Mouse (Mus musculus): Measurements from ENCODE around the gene Cxcr5.
"Not testable (repeated sequence)": the region's sequence is repeated elsewhere in the genome, so short reads cannot be mapped to it uniquely, and the experiment has no call there.

Cxcr5 gene

DNA sequence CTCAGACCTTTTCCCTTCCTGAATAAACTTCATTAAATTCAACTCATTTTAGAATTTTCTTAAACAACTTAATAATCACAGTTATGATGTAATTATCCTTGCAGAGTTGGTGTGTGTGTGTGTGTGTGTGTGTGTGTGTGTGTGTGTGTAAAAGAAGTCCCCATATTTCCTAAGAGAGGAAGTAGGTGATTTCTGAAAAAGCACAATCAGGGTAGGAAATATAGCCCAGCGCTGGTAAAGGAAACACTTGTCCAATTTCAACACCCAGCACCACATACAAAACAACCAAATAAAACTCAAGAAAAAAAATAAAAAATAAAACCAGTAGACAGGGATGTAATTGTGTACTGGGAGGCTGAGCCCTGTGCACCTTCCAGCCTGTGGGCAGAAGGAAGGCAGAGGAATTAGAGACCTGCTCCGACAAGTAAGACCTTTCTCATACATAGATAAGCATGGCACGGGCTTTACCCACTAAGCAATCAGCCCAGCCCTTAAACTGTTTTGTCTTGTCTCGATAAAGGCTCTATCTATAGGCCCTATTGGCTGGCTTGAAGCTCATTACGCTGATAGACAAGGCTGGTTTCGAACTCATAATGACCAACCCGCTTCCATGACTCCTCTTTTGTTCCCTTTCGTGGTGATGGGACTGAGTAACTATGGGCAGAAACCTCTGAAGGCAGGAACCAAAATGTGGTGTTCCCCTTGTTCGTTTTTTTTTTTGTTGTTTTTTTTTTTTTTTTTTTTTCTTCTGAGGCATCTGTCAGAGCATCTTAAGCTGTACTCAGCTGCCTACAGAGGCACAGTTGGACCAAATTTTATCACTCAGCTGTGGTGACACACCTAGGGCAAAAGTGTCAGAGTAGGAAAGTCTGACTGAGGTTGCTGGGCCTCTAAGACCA, 25.8 kb upstream of the Cxcr5 start:
- DNase-seq (ENCODE audit: low read depth, low spot score) = no peak

DNA sequence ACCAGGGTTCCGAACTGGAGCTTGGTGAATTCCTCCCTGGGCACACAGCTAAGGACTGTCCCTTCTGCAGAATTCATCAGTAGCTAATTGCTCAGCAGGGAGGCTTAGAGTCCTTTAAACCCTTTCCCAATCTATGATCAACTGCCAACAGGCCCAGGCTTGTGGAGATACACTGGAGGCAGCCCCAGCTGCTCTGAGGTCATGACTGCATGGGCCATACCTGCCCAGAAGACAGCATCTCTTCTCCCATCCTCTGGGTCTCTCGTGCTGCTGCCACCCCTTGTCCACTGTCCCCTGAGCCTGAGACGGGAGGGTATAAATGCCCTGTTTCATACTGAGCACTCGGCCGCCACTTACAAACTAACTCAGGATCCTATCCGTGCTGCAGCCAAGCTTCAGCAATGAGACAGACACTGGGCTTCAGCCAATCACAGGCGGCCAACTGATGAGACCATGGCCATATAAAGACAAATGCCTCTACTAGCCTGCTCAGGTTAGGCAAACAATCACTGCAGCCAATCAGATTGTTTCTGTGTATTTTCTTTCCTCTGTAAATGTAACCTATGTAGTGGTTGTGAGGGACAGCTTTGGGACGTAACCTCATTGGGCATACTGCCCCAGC, 25.1 kb upstream of the Cxcr5 start:
- no peak for DNase-seq (ENCODE audit: low read depth, low spot score)

DNA sequence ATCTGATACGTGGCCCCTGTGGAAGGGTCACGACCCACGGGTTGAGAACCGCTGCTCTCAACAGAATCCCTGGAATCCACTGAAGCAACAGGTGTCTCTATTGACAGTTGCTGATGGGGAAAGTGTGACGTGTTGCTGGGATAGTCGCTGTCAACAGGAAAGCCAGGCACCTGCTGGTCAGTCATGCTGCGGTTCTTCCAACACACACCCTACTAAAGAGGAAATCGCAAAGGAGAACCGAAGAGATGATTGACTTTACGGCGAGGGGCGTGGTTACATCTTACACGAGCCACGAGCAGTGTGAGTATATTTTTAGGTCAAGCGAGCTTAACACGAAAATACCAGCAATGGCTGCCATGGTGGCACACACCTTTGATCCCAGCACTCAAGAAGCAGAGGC, 20.7 kb upstream of the Cxcr5 start:
- DNase-seq (ENCODE audit: low read depth, low spot score) = no peak

DNA sequence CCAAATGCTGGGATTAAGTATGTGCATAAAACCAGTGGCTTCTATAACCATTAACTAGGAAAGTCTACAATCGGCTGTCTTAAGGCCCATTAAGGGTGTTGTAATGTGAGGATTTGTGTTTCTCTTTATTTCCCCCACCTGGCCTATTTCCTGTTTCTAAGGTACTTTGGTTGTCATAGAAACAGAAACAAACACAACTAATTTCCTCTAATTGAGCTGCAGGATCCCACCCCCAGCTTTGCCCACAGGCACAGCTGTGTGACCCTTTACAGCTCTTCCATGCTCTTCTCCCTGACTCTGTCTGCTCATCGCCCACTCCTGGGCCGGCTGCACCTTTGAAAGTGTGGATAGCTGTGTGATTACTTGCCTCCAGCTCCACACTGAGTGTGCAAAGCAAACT, 19.7 kb upstream of the Cxcr5 start:
- DNase-seq (ENCODE audit: low read depth, low spot score) = no peak

DNA sequence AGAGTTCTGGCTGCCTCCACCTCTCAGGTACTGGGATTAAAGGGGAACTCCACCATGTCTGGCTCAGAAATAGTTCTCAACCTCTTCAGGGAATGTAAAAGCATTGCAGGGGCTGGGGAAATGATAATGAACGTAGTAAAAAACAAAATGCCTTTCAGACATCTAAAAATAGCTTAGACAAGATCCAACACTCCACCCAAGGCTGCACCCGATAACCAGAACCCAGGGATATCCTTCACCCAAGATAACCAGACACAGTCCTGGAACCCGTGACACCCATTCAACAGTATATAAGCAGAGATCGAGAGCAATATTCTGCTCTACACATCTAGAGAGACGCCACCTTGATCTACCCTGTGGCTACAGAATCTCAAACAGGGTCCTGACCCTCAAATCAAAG, 18.4 kb upstream of the Cxcr5 start:
- DNase-seq (ENCODE audit: low read depth, low spot score) = no peak

DNA sequence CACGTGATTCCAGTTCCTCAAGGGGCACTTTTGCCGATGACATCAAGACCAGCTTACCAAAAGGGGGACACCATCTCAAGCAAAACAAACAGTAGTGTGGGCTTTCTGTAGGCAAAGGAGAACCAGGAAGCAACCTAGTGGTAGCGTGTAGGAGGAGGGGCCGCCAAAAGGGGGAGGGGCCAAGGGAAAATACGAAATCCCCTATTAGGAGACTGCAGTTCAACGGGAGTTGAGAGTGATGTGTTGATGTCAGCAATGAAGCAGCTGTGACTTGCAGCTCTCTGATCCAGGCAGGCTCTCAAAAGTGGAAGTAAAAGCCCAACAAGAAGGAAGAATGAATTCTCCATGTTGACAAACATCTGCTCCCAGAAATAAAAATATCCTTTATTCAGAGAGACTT, 17.7 kb upstream of the Cxcr5 start:
- DNase-seq (ENCODE audit: low read depth, low spot score) = no peak

DNA sequence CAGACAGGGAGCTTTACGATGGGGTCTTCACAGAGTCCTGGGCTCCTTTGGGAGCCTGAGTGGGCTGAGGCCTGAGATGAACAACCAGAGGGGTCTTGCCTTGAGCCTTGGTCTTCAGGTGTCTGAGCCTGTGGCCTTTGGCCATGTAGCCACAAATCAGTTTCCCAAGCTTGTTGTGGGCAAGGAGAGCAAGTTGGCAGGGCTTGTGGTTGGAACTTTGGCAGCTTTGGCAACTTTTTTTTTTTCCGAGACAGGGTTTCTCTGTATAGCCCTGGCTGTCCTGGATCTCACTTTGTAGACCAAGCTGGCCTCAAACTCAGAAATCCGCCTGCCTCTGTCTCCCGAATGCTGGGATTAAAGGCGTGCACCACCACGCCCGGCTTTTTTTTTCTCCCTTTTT, 14.4 kb upstream of the Cxcr5 start:
- DNase-seq (ENCODE audit: low read depth, low spot score) = not testable (repeated sequence)

DNA sequence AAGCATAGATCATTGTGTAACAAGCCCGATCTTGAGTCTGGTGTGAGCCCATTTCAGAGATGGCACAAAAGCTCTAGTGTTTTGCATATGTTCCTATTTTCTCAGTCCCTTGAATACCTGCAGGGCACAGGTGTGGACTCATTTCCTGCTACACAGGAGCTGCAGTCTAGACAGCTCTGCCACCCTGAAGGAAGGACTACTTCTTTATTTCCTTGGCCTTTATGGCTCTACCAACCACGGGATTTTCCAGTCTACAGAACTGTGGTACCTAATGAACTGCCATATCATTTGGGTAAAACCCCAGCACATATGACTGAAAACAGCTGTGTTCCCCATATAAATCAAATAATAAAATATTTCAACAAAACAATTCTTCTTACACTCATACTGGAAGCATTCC, 13.4 kb upstream of the Cxcr5 start:
- no peak for DNase-seq (ENCODE audit: low read depth, low spot score)

DNA sequence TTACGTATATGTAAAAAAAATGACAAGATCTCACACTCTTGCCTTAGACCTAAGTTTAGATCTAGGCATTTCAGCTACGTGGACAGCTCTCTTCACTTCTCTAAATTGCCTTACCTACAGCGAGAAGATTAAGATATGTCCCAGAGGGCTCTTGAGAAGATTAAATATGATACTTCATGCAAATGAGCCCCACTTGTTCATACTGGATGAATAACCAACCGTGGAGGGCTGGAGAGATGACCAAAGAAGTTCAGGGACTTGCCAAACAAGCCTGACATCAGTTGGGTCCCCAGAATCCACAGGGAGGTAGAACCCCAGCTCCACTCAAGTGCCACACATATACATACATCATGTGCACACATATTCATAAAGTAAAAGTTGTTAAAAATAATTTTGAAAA, 11.6 kb upstream of the Cxcr5 start:
- DNase-seq (ENCODE audit: low read depth, low spot score) = no peak

DNA sequence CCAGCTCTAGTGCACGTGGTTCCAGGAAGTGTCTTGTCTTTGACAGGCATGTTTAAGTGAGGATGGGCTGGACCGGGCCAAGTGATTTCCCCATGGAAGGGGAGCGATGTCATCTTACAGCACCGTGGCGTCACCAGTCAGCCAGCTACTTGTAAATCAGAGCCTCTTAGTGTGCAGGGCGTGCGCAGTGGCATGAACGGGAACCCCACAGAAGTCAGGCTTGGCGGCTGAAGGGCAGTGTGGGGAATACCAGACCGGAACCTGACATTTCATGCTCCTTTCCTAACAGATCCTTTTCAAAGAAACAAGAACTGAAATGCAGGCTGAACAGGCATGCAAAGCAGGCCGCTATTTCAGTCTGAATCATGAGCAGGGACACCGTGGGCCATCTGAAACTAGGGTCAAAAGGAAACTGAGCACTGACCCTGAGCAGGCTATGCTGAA, 9.3 kb upstream of the Cxcr5 start:
- no peak for DNase-seq (ENCODE audit: low read depth, low spot score)

DNA sequence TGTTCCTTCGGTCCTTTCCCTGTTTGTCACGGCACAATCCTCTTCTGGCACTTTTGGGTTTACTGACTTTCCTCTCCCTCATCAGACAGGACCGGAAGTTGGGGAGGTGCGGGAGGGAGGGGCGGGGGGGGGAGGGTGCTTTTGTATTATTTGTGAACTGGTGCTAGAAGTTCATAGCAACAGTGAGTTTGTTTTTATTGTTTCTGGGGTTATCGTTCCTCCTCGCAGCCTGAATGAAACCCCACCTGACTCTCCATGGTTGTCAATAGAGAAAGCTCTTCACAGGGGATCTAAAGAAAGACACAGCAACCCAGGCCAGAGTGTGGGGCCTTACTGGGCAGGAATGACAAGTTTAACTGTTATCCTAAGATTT, 6.4 kb upstream of the Cxcr5 start:
- DNase-seq (ENCODE audit: low read depth, low spot score) = no peak

DNA sequence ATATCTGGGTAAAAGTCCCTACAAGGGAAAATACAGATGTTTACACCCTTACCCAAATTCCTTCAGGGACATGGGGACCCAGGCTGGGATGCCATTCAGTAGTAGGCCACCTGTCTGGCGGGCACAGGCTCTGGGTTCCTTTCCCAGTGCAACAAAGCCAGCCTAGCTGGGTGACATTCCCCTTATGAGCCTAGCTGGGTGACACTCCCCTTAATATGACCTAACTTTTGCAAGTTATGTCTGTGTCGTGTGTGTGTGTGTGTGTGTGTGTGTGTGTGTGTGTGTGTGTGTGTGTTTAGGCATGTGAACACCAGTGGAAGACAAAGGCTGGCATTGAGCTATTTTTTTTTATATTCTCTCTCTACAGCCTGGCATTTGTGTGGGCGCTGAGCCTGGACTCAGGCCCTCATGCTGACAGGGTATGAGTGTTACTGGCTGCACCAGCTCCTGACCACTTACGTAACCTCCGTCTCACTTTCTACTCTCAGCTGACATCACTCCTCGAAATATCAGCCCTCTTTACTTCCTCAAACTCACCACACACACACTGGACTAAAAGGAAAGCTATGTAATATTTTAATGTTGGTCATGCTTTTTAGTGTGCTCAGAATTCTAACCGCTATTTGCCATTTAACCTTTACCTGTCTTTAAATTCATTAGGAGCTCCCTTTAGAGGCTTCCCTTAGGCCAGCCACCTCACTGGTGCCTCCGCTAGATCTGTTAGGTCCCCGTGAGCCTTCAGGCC, 5.8 kb upstream of the Cxcr5 start:
- DNase-seq (ENCODE audit: low read depth, low spot score) = no peak

DNA sequence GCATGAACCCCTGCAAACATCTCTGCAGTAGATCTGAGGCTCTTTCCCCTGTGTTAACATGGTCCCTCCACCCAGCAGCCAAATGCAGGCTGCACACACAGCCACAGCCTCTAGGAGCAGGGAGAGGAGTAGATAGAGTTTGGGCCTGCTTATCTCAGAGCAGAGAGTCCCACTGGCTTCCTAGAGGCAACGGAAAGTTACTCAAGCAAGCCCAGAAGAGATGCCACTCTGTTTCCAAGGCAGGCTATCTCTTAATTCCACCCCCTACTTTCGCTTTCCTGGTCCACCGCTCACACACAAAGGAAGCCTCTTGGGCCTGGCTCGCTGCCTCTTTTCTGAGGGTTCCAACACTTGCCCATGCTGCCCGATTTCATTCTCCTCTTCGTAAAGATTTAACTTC, 3.7 kb upstream of the Cxcr5 start:
- peak; percentile 4 for DNase-seq (ENCODE audit: low read depth, low spot score)

DNA sequence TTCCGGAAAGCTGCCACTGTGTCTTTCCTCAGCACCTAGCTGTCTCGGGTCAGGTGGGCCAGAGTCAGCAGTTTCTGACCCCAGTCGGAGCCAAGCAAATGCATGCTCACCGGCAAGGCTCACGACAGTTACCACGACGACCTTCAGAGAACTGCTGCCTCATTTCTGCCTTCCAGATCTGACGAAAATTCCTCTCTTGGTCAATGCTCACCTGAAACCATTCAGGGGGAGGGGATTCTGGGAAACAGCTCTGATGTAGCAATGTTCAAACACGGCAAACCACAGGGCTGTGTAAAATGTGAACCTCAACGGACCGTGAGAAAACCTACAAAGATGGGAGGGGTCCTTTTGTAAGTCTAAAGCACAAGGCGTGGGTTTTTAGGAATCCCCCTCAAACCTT, 1.3 kb upstream of the Cxcr5 start:
- DNase-seq (ENCODE audit: low read depth, low spot score) = no peak

DNA sequence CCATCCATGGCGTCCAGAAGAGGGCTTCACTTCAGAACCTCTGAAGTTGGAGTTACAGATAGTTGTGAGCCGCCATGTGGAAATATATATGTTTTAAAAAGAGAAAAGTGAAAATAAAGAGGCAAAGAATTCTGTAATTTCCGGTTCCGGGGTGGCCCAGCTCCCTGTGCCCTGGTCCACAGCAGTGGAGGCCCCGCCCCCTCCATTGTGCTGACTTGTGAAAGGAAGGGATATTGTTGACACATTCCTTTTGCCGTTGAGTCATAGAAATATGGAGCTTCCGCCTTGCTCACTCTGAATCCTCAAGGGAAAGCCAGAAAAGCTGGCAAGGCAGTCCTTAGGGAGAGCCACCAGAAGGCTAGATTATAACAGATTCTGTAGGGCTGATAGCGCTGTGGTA, 9.5 kb downstream of the Cxcr5 start:
- DNase-seq (ENCODE audit: low read depth, low spot score) = no peak

DNA sequence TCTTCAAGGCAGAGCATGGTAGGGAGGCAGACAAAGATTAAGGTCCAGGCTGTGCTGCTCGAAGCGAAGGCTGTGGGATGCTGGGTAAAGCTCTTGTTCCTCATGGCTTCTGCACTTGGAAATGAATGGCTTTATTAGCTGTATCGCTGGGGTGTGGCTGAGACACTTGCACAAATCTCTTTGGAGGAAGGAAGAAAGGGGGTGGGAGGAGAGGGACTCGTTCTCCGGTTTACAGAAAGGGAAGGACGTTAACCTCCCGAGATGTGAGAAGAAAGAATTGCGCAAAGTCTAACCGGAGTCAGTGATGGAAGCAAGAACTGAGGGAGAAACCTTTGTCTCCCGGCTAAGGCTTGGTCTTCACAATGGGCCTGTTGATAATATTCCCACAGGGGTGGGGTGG, 10.5 kb downstream of the Cxcr5 start:
- no peak for DNase-seq (ENCODE audit: low read depth, low spot score)

DNA sequence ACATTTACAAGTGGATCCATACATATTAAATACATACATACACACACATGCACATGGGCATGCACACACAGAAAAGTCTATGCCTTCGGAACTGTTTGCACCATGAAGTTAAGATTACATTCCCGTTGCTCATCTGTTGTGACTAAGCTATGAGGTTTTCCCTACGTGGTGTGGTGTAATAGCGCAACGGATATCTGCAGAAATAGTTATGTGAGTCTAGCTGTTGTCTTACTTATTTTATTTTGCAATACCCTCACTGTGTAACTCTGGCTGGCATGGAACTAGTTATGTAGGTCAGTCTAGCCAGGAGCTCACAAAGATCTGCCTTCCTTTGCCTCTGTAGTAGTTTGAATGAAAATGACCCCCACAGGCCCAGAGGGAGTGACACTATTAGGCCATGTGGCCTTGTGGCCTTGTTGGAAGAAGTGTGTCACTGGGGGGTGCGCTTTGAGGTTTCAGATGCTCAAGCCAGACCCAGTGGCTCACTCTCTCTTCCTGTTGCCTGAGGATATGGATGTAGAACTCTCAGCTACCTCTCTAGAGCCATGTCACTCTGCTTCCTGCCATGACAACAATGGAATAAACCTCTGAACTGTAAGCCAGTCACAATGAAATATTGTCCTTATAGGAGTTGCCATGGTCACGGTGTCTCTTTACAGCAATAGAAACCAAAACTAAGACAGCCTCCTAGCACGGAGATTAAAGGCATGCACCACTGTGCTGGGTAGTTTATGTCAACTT, 13.1 kb downstream of the Cxcr5 start:
- DNase-seq (ENCODE audit: low read depth, low spot score) = no peak

DNA sequence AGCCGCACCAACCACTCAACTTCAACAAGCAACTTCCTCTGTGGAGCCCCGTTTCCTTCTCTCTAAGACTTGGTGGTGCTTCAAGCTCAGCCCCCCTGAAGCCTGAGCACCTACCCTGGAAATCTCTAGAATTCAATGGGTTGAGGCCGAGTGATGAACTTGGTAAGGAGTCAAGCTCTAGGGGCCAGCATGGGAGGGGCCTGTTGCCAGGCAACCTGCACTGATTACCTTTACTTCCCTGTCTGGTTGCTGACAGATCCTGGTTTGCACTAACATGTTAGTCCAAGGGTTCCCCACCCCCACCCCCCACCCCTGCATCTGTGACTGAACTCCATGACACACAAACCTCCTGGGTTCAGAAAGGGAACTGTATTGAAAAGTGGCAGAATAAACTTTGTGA, 16.7 kb downstream of the Cxcr5 start:
- DNase-seq (ENCODE audit: low read depth, low spot score) = no peak

DNA sequence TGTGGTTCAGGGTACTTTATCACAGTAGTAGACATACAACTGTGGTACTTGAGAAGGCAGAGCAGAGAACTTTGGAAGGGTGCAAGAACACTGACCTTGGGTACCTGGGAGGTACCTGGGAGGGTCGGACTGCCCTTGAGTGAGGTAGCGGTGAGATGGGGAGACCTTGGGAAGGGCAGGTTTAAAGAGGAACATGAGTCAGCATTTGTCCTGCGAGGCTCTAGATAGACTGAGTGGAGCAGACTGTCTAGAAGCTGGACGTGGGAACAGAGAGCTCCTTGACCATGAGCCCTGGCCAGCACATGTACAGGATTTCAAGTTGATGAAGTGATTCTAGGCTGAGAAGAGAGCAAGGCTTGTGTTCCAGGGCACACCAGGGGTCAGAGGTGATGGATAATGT, 19.3 kb downstream of the Cxcr5 start:
- DNase-seq (ENCODE audit: low read depth, low spot score) = no peak

DNA sequence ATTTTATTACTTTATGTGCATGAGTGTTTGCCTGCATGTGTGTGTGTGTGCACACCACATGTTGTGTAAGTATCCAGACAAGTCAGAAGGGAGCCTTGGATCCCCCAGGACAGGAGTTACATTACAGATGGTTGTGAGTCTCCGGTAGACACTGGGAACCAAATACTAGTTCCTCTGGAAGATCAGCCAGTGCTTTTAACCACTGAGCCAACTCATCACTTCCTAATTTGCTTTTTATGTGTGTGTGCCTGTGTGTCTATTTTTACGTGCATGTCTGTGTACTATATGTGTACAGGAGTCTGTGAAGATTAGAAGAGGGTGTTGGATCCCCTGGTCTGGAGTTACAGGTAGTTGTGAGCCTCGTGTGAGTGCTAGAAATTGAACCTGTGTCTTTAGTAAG, 21.0 kb downstream of the Cxcr5 start:
- no peak for DNase-seq (ENCODE audit: low read depth, low spot score)

DNA sequence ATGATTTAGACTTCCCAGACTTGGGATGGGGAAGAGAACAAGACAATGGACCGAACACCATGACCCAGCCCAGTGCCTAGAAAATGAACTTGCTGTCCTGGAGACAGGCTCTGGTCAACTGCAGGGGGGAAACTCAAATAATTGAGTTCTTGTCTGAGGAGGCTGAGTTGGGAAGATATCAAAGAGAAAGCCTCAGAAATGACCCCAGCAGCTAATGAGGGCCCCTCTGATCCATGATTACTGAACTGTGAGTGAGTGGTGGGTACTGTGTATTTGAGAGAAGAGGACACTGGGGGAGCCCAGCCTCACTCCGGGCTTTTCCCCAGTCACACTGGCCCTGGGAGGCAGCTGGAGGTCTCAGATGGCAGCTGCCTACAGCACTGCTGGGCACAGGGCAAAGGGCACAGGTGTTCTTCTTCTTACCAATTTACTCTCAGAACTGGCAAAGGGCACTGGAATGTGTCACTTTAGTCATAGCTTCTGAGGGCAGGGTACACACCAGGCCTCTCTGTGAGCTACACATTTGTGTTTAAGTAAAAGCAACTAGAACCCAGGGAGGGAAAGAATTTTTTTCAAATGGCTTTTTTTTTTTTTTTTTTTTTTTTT, 21.8 kb downstream of the Cxcr5 start:
- DNase-seq (ENCODE audit: low read depth, low spot score) = no peak
